In the genomic region with DNA sequence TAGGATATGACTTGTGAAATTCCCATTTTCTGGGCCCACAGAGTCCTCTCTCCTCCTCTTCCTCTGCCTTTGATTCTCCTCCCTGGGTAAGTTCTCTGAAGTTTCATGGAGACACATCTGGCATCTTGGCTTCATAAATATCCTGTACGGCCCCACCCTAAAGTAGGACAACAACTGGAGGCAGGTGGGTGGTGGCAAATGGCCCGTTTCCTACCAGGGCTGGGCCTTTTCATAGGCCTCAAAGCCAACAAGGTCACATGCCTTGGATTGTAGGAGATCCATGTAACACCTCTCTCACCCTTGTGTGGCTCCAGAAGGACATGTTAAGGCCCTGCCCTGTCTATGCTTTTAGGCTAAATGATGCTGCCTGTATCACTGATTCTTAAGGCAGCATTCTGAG, we compare ENCODE assay signal across 19 mouse cellular contexts. TPM values are rescaled to one million over a fixed set of nuclear protein-coding genes. Genes with fewer than 3 reads are reported as not detected.
"Had no signal": no experiment of that assay in that cellular context is flagged by ENCODE, and none has a peak within 500 bp of the region (broad histone marks: within the 10 kb centered on the region; RNA-seq: fewer than 3 reads in every experiment).

No protein-coding gene starts in this region.

- DNase-seq: kidney, adult 9 months; kidney, postnatal 14 days; kidney, postnatal 4 days; layer of hippocampus, adult 9-11 months; layer of hippocampus, postnatal 36 days; liver, embryonic 13.5 days; lung, adult 2 months; lung, postnatal 14 days; lung, postnatal 4 days; thymus, adult 18-20 months; thymus, postnatal 36 days had no signal

- H3K27ac ChIP-seq: liver, embryonic 13.5 days had no signal

- H3K4me3 ChIP-seq: liver, embryonic 13.5 days; midbrain, embryonic 12.5 days; midbrain, embryonic 15.5 days had no signal

RNA-seq across cellular contexts. Expression of a gene that starts 7.0 kb away (rescaled TPM):
- total RNA-seq: monocyte, adult 5-6 weeks had no signal

RNA-seq across cellular contexts. Expression of a gene that starts 43.5 kb away (rescaled TPM):
- total RNA-seq: layer of hippocampus, adult 18-20 months; layer of hippocampus, postnatal 36 days; left cerebral cortex, postnatal 25 days; liver, adult 2 months; megakaryocyte progenitor cell, adult 5-6 weeks; megakaryocyte-erythroid progenitor cell, adult 5-6 weeks; monocyte, adult 5-6 weeks had no signal

RNA-seq across cellular contexts. Expression of a gene that starts 59.9 kb away (rescaled TPM):
- total RNA-seq: layer of hippocampus, adult 18-20 months; layer of hippocampus, postnatal 36 days; left cerebral cortex, postnatal 25 days; liver, adult 2 months; megakaryocyte progenitor cell, adult 5-6 weeks; megakaryocyte-erythroid progenitor cell, adult 5-6 weeks; monocyte, adult 5-6 weeks had no signal
